Comparison of ENCODE assay signal across 7 mouse cellular contexts in genomic region chr15:83527092-83527437, GRCm38 (mm10). TPM values are rescaled to one million over a fixed set of nuclear protein-coding genes. Genes with fewer than 3 reads are reported as not detected.
DNase-seq lines count a peak whose midpoint lies in the region; ATAC-seq lines count a peak whose summit lies in the region.

No protein-coding gene starts in this region.

- no peaks in the 10 kb centered on the region for H3K9me3 ChIP-seq in forebrain, embryonic 11.5 days (ENCODE audit: control insufficient read depth, low read length)
- no peaks in the 10 kb centered on the region for H3K9me3 ChIP-seq in limb, embryonic 13.5 days
- no peaks in the 10 kb centered on the region for H3K9me3 ChIP-seq in neural tube, embryonic 14.5 days (ENCODE audit: control insufficient read depth, low read length)

- no peaks in the 10 kb centered on the region for H3K36me3 ChIP-seq in forebrain, embryonic 11.5 days (ENCODE audit: control insufficient read depth, insufficient read depth, low read length)
- H3K36me3 ChIP-seq in limb, embryonic 13.5 days, result no peaks in the 10 kb centered on the region
- H3K36me3 ChIP-seq in neural tube, embryonic 14.5 days (ENCODE audit: control insufficient read depth, insufficient read depth, low read length), result no peaks in the 10 kb centered on the region

- no peak for ATAC-seq in forebrain, embryonic 11.5 days (replicated peaks; ENCODE audit: low FRiP score)
- no peak for ATAC-seq in limb, embryonic 13.5 days (ENCODE audit: low FRiP score, low read depth)
- 0 out of 2 replicates have a peak, but pooled peaks have one; percentile 28 for ATAC-seq in neural tube, embryonic 14.5 days (ENCODE audit: low read depth)

- H3K4me1 ChIP-seq in forebrain, embryonic 11.5 days (replicated peaks; ENCODE audit: control insufficient read depth, insufficient read depth, low read length), result peaks cover 11% of the 10 kb centered on the region; the same call in 1 of the 2 replicates
- H3K4me1 ChIP-seq in limb, embryonic 13.5 days, result peaks cover 19% of the 10 kb centered on the region
- H3K4me1 ChIP-seq in neural tube, embryonic 14.5 days (ENCODE audit: control insufficient read depth, insufficient read depth, low read length), result peaks cover 15% of the 10 kb centered on the region

- H3K4me2 ChIP-seq in forebrain, embryonic 11.5 days (ENCODE audit: low read depth, low read length, severe bottlenecking), result peak overlapping the region; percentile 96
- H3K4me2 ChIP-seq in limb, embryonic 13.5 days (replicated peaks), result peak overlapping the region; percentile 94
- peak overlapping the region; percentile 93 for H3K4me2 ChIP-seq in neural tube, embryonic 14.5 days (ENCODE audit: low read depth, low read length)

- H3K4me3 ChIP-seq in forebrain, embryonic 11.5 days (ENCODE audit: low read depth, low read length), result peak overlapping the region; percentile 54
- peak overlapping the region; percentile 53 for H3K4me3 ChIP-seq in limb, embryonic 13.5 days
- H3K4me3 ChIP-seq in neural tube, embryonic 14.5 days (ENCODE audit: low read depth, low read length), result peak overlapping the region; percentile 36

- peak overlapping the region; percentile 55 for H3K9ac ChIP-seq in forebrain, embryonic 11.5 days (ENCODE audit: low read length)
- peak overlapping the region; percentile 62 for H3K9ac ChIP-seq in limb, embryonic 13.5 days
- H3K9ac ChIP-seq in neural tube, embryonic 14.5 days (replicated peaks; ENCODE audit: low read depth, low read length), result peak overlapping the region; percentile 12; the same call in 1 of the 2 replicates

- DNase-seq in thymus, postnatal 10 days (ENCODE audit: low spot score in 2 of 2), result peak; percentile 6 to 26
- no peak for DNase-seq in thymus, postnatal 25 days
- peak; percentile 61 for DNase-seq in forebrain, embryonic 11.5 days (ENCODE audit: low spot score)
- DNase-seq in urinary bladder, postnatal 14 days (ENCODE audit: low spot score), result no peak
- no peak for DNase-seq in right cerebral cortex, postnatal 25 days

- 1% methylated on average over 26 of the region's 26 CpGs for WGBS in forebrain, embryonic 11.5 days
- 1% methylated on average over 26 of the region's 26 CpGs for WGBS in limb, embryonic 13.5 days
- under 1% methylated on average over 26 of the region's 26 CpGs for WGBS in neural tube, embryonic 14.5 days

- H3K27ac ChIP-seq in forebrain, embryonic 11.5 days (ENCODE audit: low read depth, low read length), result no peak overlapping the region
- no peak overlapping the region for H3K27ac ChIP-seq in limb, embryonic 13.5 days
- H3K27ac ChIP-seq in neural tube, embryonic 14.5 days (ENCODE audit: low read depth, low read length), result no peak overlapping the region

- peaks cover 29% of the 10 kb centered on the region for H3K27me3 ChIP-seq in forebrain, embryonic 11.5 days (ENCODE audit: control insufficient read depth, insufficient read depth, low read length)
- peaks cover 79% of the 10 kb centered on the region for H3K27me3 ChIP-seq in limb, embryonic 13.5 days
- peaks cover 16% of the 10 kb centered on the region for H3K27me3 ChIP-seq in neural tube, embryonic 14.5 days (ENCODE audit: control insufficient read depth, insufficient read depth, low read length)

RNA-seq across cellular contexts. Expression of gene Bik, which starts 0.4 kb away (rescaled TPM):
- 2.3 and 2.5 TPM in 2 replicates for polyA plus RNA-seq in forebrain, embryonic 11.5 days (2014; fragmentation: Nextera tagmentation; extraction: Ambion mirVana)
- polyA plus RNA-seq in limb, embryonic 13.5 days (2015; fragmentation: Nextera tagmentation; extraction: Ambion mirVana), result 3.5 and 3.7 TPM in 2 replicates
- 0.52 and 0.73 TPM in 2 replicates for polyA plus RNA-seq in neural tube, embryonic 14.5 days (2014; fragmentation: Nextera tagmentation; extraction: Ambion mirVana)

RNA-seq across cellular contexts. Expression of gene Ttll1, which starts 16.4 kb away (rescaled TPM):
- polyA plus RNA-seq in forebrain, embryonic 11.5 days (2014; fragmentation: Nextera tagmentation; extraction: Ambion mirVana), result 35.3 and 35.4 TPM in 2 replicates
- 23.4 and 25.1 TPM in 2 replicates for polyA plus RNA-seq in limb, embryonic 13.5 days (2015; fragmentation: Nextera tagmentation; extraction: Ambion mirVana)
- polyA plus RNA-seq in neural tube, embryonic 14.5 days (2014; fragmentation: Nextera tagmentation; extraction: Ambion mirVana), result 90.0 and 90.4 TPM in 2 replicates

RNA-seq across cellular contexts. Expression of gene Tspo, which starts 36.3 kb away (rescaled TPM):
- 28.4 and 33.0 TPM in 2 replicates for polyA plus RNA-seq in forebrain, embryonic 11.5 days (2014; fragmentation: Nextera tagmentation; extraction: Ambion mirVana)
- 40.4 and 41.9 TPM in 2 replicates for polyA plus RNA-seq in limb, embryonic 13.5 days (2015; fragmentation: Nextera tagmentation; extraction: Ambion mirVana)
- 4.7 and 7.7 TPM in 2 replicates for polyA plus RNA-seq in neural tube, embryonic 14.5 days (2014; fragmentation: Nextera tagmentation; extraction: Ambion mirVana)

RNA-seq across cellular contexts. Expression of gene Mcat, which starts 36.5 kb away (rescaled TPM):
- polyA plus RNA-seq in forebrain, embryonic 11.5 days (2014; fragmentation: Nextera tagmentation; extraction: Ambion mirVana), result 45.7 and 53.1 TPM in 2 replicates
- polyA plus RNA-seq in limb, embryonic 13.5 days (2015; fragmentation: Nextera tagmentation; extraction: Ambion mirVana), result 39.4 and 41.6 TPM in 2 replicates
- 31.8 and 36.6 TPM in 2 replicates for polyA plus RNA-seq in neural tube, embryonic 14.5 days (2014; fragmentation: Nextera tagmentation; extraction: Ambion mirVana)

Comparison
In these comparisons a context has a peak if more than half of its experiments do, and no peak if none do; other contexts are left out.
1. DNase-seq: peak in thymus, postnatal 10 days (2 of 2) and forebrain, embryonic 11.5 days (single experiment); none in thymus, postnatal 25 days (single experiment), urinary bladder, postnatal 14 days (single experiment) and right cerebral cortex, postnatal 25 days (single experiment).
2. H3K9ac ChIP-seq: peak in every context shown above with its lines; median percentile 62 in limb, embryonic 13.5 days; 55 in forebrain, embryonic 11.5 days; 12 in neural tube, embryonic 14.5 days.
3. Peak in every context shown above with its lines, with median percentiles within 50 percentile points of each other: H3K4me2 ChIP-seq and H3K4me3 ChIP-seq.